Mouse (Mus musculus): ENCODE results near the gene Adamtsl3.

DNA sequence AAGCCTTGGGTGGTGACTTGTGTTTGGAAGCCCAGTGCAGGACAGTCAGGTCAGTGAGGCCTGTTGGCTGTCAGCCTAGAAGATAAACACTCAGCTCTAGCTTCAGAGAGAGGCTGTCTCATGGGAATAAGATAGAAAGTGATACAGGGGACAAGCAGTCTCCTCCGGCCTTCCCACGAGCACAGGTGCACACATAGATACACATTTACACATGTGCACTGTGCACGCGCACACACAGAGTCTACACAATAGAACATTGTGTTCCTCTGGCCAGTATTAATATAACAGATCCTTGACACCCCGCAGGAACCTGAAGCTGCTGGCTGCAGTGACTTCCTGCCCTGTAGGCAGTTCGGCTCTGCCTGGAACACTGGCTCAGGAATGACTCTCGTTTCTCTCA, 44.3 kb downstream of the Adamtsl3 start:
- TF ChIP-seq CTCF (IDR thresholded peaks at IDR 0.05; ENCODE audit: low read depth) (no peak), EP300 (optimal IDR thresholded peaks at IDR 0.05) (no peak)

Measured in stomach, postnatal 0 days (tissue).